Mouse (Mus musculus): Measurements from ENCODE around the gene Rcan3.
A peak's percentile ranks its signal among the peaks of the same experiment; 100 is the strongest.

Gene Rcan3

DNA sequence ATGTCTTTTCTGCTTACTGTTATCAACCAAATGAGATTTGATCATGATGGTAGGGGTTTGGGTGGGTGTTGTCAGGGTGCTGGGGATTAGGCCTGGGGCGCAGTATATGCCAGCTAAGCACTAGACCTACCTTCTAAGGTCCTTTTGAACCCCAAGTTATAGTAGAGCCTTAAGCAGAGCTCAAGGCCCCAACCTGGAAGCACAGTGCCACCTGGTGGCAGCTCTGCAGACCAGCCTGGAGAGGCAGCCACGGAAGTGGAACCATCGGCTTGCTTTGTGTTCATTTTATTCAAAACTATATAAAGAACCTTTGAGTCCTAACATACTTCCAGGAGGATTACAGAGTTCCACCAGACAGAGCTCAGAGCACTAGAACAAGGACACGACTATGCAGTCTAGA, 22.0 kb downstream of the Rcan3 start:
- peak; percentile 63 for DNase-seq

DNA sequence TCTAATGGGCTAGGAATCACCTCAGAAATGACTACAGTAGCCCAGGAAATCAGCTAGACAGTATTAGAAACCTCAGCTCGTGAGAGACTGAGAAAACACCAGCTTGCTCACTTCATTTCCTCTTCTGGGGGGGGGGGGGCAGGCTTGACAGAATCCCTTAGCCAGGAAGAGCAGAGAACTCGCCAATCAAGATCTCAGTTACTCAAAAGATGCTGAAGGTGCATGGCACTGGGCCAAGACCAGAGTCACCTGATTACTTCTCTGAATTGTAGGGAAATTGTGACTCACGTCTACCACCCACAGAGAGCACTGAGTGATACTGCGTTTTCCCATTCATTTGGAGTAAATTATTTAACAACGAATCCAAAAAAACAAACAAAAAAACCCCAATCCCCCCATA, 27.5 kb downstream of the Rcan3 start:
- DNase-seq: no peak

DNA sequence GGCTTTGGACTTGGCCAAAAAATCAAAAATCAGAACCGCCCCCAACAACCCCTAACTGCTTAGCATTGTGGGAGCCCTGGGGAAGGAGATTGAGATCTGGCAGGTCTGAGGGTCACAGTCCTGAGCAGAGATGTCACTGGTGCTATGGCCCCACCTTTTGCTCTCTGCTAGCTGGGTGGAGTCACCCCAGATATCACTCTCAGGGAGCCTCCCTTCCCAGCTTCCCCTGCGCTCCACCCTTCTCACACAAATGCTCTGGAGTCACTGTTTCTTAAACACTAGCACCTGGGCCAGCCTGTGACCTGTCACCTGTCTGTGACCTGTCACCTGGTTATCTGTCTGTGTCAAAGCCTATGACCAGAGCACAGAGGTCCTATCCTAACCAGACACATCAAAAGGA, 28.7 kb downstream of the Rcan3 start:
- DNase-seq: no peak

DNA sequence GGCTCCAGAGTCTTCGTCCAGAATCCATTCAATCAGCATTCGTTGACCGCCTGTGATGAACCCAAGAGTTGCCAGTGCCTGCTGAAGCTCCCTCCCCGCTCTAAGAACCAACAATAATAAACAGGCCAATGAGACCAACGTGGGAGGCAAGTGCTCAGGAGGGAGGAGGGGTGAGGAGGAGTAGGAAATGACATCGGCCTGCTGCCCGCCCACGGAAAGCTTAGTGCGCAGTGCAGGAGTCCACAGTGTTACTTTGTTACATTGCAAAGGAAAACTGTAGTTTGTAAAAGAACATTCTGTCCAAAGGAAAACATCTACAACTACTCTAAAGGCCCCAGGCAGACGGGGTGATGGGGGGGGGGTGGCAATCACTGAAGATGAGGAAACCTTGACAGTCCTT, 29.6 kb downstream of the Rcan3 start:
- no peak for DNase-seq

DNA sequence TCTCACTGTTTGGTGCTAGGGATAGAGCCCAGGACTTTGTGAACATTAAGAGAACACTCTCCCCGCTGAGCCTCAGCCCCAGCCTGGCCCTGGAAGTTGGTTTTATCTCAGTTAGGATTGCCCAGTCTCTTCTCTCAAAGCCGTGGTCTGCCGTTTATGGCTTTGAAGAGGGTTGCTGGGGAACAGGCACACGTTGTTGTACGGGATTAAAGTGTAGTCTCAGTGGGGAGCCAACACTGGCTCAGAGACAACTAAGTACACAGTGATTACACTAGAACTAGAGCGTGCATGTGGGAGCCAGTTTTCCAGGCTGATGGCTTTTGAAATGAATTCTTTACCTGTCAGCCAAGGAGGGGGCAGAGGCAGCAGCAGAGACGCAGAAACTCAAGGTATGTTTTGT, 31.8 kb downstream of the Rcan3 start:
- no peak for DNase-seq

DNA sequence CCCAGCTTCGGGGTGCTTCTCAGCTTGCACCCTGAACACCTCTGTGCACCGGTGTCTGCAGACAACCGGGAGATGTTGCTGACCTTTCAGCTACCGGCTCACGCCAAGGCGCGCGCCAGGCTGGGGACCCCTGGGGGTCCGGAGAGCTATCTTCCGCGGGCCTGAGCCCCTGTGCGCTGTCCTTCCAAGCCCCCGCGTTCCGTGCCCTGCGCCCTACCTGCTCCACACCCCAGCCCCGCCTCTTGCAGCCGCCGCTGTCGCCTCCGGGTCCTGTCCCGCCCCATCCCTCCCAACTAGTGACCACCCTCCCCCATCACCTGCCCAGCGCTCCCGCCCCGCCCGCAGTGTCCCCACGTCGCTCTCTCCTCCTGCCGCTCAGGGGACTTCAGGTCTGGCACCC, 35.7 kb downstream of the Rcan3 start, which contains the start of gene Ncmap:
Gene Ncmap, minus strand, starts transcription at position 237 of the 400 bp plus-strand sequence.
- DNase-seq: no peak

DNA sequence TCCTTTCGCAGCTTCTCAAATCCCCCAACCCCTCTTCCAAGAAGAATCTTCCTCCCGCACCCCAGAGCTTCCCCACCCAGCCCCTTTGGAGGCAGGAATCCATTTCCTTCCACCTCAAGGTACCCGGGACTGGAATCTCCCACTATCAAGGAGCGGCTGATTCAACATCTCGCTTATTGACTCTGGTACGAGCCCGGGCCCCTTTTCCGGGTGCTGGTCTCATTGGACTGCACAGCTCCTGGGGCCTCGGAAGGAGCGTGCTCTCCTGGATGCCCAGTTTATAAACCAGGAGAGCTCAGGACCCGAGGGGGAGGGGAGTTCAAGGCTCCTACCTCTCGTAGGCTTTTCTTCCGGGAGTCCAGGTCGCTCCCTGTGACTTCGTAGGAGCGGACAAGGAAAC, 36.1 kb downstream of the Rcan3 start:
- no peak for DNase-seq

DNA sequence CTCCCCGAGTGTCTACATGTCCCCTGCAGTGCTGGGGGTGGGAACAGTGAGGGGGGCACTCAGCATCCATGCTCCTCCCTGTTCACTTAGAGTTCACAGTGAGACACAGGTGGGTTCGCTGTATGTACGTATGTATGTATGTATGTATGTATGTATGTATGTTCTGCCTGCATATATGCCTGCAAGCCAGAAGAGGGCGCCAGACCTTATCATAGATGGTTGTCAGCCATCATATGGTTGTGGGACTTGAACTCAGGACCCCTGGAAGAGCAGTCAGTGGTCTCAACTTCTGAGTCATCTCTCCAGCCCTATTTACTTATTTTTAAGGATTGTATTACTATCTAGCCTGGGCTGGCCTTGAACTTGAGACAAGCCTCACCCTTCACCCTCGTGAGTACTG, 37.4 kb downstream of the Rcan3 start:
- no peak for DNase-seq

DNA sequence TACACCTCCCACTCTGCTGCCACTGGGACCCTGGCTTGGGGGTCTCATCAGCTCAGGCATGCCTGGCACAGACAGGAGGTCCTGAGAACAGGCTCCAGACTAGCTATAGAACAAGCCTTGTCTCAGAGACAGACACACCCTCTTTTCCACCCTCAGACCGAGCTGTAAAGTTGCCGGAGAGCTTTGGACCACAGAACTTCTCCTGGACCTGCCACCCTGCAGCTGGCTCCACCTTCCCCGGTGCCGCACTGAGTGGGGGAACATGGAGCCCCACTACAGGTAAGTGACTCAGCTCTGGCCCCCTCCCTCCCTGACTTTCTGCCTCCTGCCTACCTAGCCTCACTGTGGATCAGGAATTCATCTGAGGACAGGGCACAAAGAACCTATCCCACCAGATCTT, 38.3 kb downstream of the Rcan3 start:
- DNase-seq: no peak

DNA sequence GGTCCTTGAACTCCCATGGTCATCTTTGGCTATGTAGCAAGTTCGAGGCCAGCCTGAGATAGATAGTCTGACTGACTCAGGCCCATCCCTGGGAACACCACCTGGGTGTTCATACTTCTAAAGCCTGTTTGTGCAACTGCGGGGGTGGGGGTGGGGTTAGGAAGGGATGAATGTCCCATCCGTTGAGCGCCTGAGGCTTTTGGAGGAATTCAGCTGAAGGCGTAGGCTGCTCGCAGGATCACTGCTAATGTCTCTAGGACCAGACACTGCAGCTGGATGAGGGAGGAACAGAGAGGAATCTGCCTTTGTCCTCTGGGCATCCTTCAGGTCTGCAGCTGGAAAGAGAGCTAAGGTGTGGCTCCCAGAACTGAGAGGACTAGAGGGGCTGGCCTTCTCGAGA, 39.0 kb downstream of the Rcan3 start:
- DNase-seq: no peak

DNA sequence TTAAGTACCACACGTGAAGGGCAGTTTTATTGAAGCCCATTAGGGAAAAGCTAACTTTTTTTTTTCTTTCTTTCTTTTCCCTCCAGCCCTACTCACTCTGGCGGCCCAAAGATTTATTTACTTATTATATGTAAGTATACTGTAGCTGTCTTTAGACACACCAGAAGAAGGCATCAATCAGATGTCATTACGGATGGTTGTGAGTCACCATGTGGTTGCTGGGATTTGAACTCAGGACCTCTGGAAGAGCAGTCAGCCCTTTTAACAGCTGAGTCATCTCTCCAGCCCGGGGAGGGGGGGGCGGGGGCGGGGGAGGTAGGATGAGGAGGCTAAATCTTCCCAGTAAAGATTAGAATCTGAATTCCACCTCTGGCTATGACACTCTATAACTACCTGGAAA, 40.3 kb downstream of the Rcan3 start:
- no peak for DNase-seq

DNA sequence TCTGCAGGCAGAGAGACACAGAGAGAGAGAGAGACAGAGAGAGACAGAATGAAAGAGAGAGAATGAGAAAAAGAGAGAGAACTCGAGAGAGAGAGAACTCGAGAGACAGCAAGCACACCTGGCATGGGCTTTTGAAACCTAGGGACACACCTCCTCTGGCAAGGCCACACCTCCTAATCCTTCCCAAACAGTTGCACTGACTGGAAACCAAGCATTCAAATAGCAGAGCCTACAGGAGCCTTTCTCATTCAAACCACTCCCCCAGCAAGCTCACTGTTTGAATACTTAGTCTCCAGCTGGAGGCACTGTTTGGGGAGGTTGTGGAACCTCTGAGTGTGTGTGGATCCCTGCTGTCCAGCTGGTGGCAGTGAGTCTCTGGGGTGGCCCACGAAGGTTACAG, 40.9 kb downstream of the Rcan3 start:
- DNase-seq: no peak

DNA sequence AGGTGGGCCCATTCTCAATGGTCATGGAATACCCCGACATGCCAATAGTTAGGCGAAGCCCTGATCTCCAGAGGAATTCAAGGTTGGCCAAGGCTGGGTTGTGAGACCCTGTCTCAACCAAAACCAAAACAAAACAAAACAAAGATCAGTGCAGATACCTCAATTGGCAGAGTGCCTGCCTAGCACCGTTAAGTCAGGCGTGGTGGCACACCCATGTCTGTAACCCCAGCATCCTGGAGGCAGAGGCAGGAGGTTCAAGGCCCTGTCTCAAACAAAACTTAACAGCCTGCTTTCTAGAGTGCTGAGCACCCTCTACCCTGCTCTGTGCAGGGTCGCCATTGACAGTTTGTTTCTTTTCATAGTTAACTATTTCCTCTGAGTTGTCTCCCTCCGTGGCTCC, 42.6 kb downstream of the Rcan3 start:
- DNase-seq: no peak

DNA sequence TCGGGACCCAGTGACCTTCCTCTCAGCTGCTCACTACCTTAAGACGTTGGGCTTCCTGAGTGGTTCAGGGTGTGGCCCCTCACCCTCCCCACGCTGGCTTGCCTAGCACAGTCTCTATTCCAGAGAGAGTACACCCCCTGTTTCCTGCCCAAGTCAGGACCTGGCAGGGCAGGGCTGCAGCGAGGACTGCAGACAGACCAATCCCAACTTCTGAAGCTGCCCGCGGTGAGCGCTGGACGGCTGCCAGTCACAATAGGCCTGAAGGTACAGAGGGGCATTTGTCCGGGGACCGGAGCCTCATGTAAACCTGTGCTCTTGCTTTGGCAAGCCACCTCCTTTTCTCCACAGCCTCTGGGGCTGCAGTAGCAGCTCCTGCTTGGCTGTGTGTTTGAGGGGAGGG, 48.0 kb downstream of the Rcan3 start:
- DNase-seq: peak; percentile 24

DNA sequence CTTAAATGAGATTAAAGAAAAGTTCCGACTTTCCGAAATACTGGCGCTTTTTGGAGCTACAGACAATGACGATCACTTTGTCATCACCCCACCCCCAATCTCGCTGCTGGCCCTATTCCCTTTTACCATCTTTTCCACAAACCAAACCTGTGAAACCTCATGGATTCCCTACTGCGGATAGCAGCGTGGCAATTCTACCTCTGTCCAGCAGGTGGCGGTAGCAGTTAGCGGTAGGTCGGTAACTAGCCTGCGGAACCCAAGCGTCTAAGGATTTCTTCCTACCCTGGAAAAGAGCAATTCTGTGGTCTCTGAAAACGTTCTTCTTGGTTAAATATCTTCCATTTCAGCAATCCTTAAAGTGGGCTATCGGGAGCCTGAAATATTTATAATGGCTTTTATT, 51.3 kb downstream of the Rcan3 start:
- DNase-seq: peak; percentile 79

DNA sequence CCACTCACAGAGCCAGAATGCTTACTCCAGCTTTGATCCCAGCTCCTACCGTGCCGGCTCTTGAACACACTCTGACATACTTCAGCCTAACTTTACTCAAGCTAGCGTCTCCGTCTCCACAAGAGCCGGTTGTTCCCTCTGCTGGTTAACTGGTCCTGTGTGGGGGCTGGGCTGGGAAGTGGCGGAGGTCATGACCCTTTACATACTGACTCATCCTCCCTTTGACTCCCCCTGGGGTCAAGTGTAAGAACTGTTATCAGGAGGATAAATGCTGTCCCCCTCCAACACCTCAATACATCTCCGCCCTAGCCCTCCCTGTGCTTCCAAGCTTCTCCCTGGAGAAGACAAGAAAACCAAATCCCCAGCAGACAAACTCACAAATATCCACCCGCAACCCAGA, 52.3 kb downstream of the Rcan3 start:
- DNase-seq: no peak

DNA sequence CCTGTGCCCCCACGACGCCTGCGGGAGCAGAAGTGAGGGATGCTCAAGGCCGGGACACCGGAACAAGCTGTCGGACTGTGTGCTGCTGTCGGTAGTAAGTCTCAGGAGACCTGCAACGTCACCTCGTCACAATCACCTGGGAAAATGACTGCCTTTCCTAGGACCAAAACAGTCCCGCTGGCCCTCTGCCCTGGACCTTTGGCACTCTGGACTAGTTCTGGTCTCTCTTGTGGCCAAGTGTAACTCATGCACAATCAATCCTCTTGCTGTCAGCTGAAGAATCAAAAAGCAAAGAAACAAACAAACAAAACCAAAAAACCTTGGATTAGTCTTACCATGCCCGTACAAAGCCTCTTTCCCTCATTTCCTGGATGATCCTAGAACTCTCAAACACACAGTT, 56.4 kb downstream of the Rcan3 start:
- DNase-seq: no peak

DNA sequence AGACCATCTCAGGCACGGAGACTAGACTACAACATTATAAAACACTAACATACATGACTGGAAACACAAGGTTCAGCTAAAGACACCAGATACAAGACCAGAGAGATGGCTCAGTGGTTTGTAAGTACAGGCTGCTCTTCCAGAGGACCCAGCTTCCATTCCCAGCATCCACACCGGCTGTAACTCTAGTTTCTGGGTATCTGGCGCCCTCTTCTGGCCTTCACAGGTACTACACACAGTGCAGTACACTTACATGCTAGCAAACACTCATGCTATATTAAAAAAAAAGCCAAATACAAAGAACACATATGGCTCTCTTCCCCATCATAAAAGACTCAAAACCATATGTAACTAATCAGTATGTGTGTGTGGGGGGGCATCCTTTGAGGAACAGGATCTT, 58.2 kb downstream of the Rcan3 start:
- no peak for DNase-seq

DNA sequence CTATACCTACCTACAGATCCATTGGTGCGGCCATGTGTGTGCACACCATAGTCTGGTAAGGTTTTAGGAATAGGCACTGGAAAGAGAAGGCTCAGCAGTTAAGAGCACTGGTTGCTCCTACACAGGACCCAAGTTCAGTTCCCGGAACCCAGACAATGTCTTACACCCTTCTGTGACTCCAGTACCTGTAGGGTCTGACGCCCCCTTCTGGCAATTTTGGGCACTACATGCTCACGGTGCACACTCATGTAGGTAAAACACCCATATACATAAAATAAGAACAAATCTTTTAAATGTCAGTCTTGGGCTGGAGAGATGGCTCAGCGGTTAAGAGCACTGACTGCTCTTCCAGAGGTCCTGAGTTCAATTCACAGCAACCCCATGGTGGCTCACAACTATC, 60.4 kb downstream of the Rcan3 start:
- no peak for DNase-seq

DNA sequence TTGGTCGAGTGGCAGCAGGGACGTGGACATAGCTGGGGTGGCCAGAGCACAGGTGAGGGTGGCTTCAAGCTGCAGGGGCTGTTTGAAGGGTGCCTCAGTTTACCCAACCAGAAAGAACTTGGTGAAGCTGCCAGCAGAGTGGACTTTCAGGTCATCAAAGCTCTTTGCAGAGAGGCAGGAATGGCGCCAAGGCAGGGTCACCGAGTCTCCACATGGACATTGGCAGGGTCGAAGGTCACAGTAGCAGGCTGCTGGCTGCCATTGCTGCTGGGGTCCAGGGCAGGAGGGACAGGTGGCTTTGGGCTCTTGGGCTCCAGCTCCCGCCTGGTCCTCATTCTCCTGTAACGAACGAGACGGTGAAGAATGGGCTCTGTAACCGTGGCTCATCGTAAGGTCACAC, 63.3 kb downstream of the Rcan3 start:
- no peak for DNase-seq

DNA sequence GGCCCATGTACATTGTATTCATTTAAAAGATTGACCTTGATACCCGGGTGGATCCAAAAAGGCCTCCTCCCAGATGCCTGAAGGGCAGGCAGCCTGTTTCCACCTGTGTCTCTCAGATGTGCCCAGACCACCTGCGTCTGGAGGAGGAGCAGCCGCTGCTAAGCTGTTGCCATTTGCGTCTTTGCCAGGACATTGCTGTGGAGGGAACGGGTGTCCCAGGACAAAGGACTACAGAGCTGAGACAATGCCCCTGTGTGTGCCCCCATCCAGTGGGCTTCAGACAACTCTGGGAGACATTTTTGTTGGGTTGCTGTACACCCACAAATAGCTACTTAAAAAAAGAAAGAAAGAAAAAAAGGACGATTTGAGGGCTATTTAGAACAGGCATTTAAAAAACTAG, 70.8 kb downstream of the Rcan3 start:
- DNase-seq: no peak
